Mouse (Mus musculus) hindbrain, embryonic 16.5 days (tissue): ENCODE measurements at regions not wholly inside any gene's neighbourhood (a gene's known extent, or its start where the extent isn't known, plus 50 kb on each side); places are given as distances from the start of the nearest gene placed in this dataset.
A peak's percentile ranks its signal among the peaks of the same experiment; 100 is the strongest.

ENCODE experiments used
- ATAC-seq: fragments of 200-750 bp; cut with Nextera tagmentation; 2 replicates; pipeline ENCODE4 v1.8.0; 2017; ENCODE audit warnings: moderate TSS enrichment, moderate library complexity
- H3K27ac ChIP-seq: fragments of 300-500 bp; sonication (generic); 2 replicates; pipeline ENCODE4 v1.5.1; 2014; ENCODE audit warnings: low read depth, mild to moderate bottlenecking, control low read depth, low read length, moderate library complexity
- H3K27me3 ChIP-seq: fragments of 300-500 bp; sonication (generic); replicated peaks from 2 replicates; pipeline ENCODE4 v1.6.1; 2014; ENCODE audit warnings: low read length; ENCODE audit not compliant: control insufficient read depth, insufficient read depth
- H3K36me3 ChIP-seq: fragments of 300-500 bp; sonication (generic); 2 replicates; pipeline ENCODE4 v1.6.1; 2014; ENCODE audit warnings: mild to moderate bottlenecking, low read length, moderate library complexity, mixed read lengths; ENCODE audit not compliant: control insufficient read depth, insufficient read depth
- H3K4me1 ChIP-seq: fragments of 300-500 bp; sonication (generic); 2 replicates; pipeline ENCODE4 v1.6.1; 2014; ENCODE audit warnings: low read depth, low read length; ENCODE audit not compliant: control insufficient read depth, insufficient read depth
- H3K4me2 ChIP-seq: fragments of 300-500 bp; sonication (generic); 2 replicates; pipeline ENCODE4 v1.6.1; 2014; ENCODE audit warnings: mild to moderate bottlenecking, low read length, control low read depth, moderate library complexity
- H3K4me3 ChIP-seq: fragments of 300-500 bp; sonication (generic); 2 replicates; pipeline ENCODE4 v1.5.1; 2014; ENCODE audit warnings: mild to moderate bottlenecking, low read length, control low read depth, moderate library complexity
- H3K9ac ChIP-seq: fragments of 300-500 bp; sonication (generic); 2 replicates; pipeline ENCODE4 v1.6.1; 2014; ENCODE audit warnings: low read depth, mild to moderate bottlenecking, control low read depth, low read length, moderate library complexity
- H3K9me3 ChIP-seq: fragments of 300-500 bp; sonication (generic); 2 replicates; pipeline ENCODE4 v1.6.1; 2014; ENCODE audit warnings: mild to moderate bottlenecking, low read length, moderate library complexity; ENCODE audit not compliant: control insufficient read depth
- WGBS: fragments of 180-500 bp; shearing (Covaris S2); extraction: QIAGEN DNeasy Blood & Tissue Kit; methylation state at CpG from one replicate; pipeline ENCODE4 v1.1.7; 2014; 5-methylcytosine and 5-hydroxymethylcytosine counted together

- Histone ChIP-seq H3K27me3 (no peaks in the 10 kb centered on the region), H3K36me3 (no peaks in the 10 kb centered on the region), H3K4me3 (no peak overlapping the region), H3K4me2 (no peak overlapping the region), H3K9ac (no peak overlapping the region), H3K27ac (0 out of 2 replicates have a peak overlapping the region, but pooled peaks have one; percentile 12), H3K9me3 (no peaks in the 10 kb centered on the region), H3K4me1 (no peaks in the 10 kb centered on the region)
- WGBS: 72% methylated on average over 4 of the region's 4 CpGs
- ATAC-seq: peak; percentile 85
These were observed 1599.9 kb upstream of the Tenm3 start for GRCm38 (mm10) chr8:50443501-50444165.
